Mouse (Mus musculus): Measurements from ENCODE around the gene Acsbg2. TPM values are rescaled to one million over a fixed set of nuclear protein-coding genes. Genes with fewer than 3 reads are reported as not detected.

Gene Acsbg2
- total and polyA plus RNA-seq, 3 experiments: not detected

DNA sequence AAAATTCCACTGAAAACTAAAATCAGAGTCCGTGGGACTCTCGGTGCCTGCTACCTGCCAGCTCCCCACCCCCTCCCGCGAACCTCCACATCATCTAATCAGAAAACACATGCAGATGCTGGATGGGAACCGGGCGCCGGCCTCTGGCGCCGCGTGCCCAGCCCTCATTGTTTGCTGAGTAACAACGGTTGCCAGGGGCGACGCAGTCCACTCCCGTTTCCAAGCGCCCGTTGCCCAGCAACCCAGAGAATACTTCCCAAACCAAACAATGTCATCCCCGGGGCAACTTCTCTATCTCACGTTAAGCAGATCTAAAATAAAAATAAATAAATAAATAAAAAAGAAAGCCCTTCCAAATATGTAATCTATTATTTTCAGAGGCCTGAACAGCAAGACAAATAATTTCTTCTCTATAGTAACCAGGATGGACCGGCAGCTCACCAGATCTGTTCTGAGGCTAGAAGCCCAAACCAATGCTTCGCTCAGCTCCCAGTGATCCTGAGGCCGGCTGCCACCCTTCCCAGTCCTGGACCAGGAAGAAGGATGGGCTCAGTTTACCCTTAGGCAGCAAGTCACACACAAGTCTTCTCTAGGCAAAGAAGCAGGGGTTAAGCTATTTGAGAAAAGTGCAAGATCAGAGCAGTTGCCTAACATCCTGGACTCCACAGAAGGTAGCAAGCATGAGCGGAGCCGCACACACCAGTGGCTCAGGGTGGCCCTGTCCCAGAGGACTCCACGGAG lies 59.8 kb downstream of the Acsbg2 start:
- H3K27ac ChIP-seq (ENCODE audit: control insufficient read depth, low read depth, low read length): no peak overlapping the region
- H3K79me2 ChIP-seq (ENCODE audit: control insufficient read depth, insufficient read depth, low read length, poor library complexity): no peaks in the 10 kb centered on the region
- no peak overlapping the region for H3K9ac ChIP-seq (ENCODE audit: control insufficient read depth, low read depth, low read length, poor library complexity, severe bottlenecking)
- DNase-seq (ENCODE audit: low read depth, low spot score): no peak
- peaks cover 0 to 5% of the 10 kb centered on the region in 2 experiments; a peak in 2 of 4 replicates for H3K36me3 ChIP-seq (ENCODE audit: control insufficient read depth in 1 of 2, insufficient read depth in 2 of 2, low read length in 2 of 2)
- no peaks in the 10 kb centered on the region for H3K27me3 ChIP-seq (ENCODE audit: control insufficient read depth in 1 of 2, insufficient read depth in 2 of 2, low read length in 2 of 2)
- TF ChIP-seq SMC3 (IDR thresholded peaks at IDR 0.05; ENCODE audit: low read depth, low read length) (no peak), POLR2AphosphoS5 (IDR thresholded peaks at IDR 0.05; ENCODE audit: borderline replicate concordance, low read depth, low read length) (no peak), USF2 (IDR thresholded peaks at IDR 0.05; ENCODE audit: borderline replicate concordance in 1 of 2, insufficient read depth in 1 of 2, low read depth in 1 of 2, low read length in 2 of 2) (no peak), ELF1 (IDR thresholded peaks at IDR 0.05; ENCODE audit: low read depth, low read length) (no peak), POLR2A (IDR thresholded peaks at IDR 0.05; ENCODE audit: control insufficient read depth in 1 of 2, insufficient read depth in 1 of 2, low read depth in 1 of 2, low read length in 2 of 2, poor library complexity in 1 of 2) (no peak), ZC3H11A (IDR thresholded peaks at IDR 0.05; ENCODE audit: low read depth, low read length) (no peak), TCF12 (IDR thresholded peaks at IDR 0.05; ENCODE audit: low read depth, low read length) (no peak), MEF2A (IDR thresholded peaks at IDR 0.05; ENCODE audit: extremely low read depth, insufficient replicate concordance, low read depth, low read length, poor library complexity, severe bottlenecking) (no peak), TAL1 (IDR thresholded peaks at IDR 0.05; ENCODE audit: low read length) (no peak), ETS1 (IDR thresholded peaks at IDR 0.05; ENCODE audit: low read depth, low read length) (no peak)
- peaks cover 0 to 6% of the 10 kb centered on the region in 2 experiments; a peak in 1 of 4 replicates for H3K4me1 ChIP-seq (ENCODE audit: control insufficient read depth in 1 of 2, insufficient read depth in 2 of 2, low read length in 2 of 2)
- H3K4me3 ChIP-seq (ENCODE audit: control insufficient read depth in 1 of 2, insufficient read depth in 1 of 2, low read depth in 2 of 2, low read length in 2 of 2): no peak overlapping the region
- no peaks in the 10 kb centered on the region for H3K9me3 ChIP-seq (replicated peaks; ENCODE audit: insufficient read depth, low read length)

DNA sequence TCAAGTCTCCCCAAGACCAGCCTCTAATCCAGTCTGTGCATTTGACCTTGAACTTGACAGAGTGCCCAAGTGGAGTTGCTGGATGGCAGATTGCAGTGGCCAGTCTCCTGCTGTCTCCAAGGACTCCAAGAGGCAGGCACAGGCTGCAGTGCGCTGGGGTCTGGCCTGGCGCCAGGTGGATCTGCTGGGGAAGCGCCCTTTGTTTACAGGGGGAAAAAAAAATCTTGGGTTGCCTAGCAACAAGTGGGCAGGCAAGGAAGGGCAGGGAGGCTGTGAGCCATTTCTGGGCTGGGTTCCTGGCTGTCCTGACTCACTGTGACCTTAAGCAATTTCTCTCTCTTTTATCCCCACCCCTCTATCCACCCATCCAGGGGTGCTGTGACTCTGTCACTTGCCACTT lies 64.0 kb downstream of the Acsbg2 start:
- no peak overlapping the region for H3K27ac ChIP-seq (ENCODE audit: control insufficient read depth, low read depth, low read length)
- peak; percentile 47; the same call in 1 of the 2 replicates for TF ChIP-seq SIN3A (IDR thresholded peaks at IDR 0.05; ENCODE audit: low read length)
- peak; percentile 83 for TF ChIP-seq ZNF384 (IDR thresholded peaks at IDR 0.05; ENCODE audit: low read depth, low read length)
- no peak for TF ChIP-seq GABPA (IDR thresholded peaks at IDR 0.05; ENCODE audit: low read depth, low read length)
- H3K79me2 ChIP-seq (ENCODE audit: control insufficient read depth, insufficient read depth, low read length, poor library complexity): no peaks in the 10 kb centered on the region
- H3K27me3 ChIP-seq (ENCODE audit: control insufficient read depth in 1 of 2, insufficient read depth in 2 of 2, low read length in 2 of 2): no peaks in the 10 kb centered on the region
- no peak overlapping the region for H3K4me3 ChIP-seq (ENCODE audit: control insufficient read depth in 1 of 2, insufficient read depth in 1 of 2, low read depth in 2 of 2, low read length in 2 of 2)
- peaks cover 0 to 6% of the 10 kb centered on the region in 2 experiments; a peak in 1 of 4 replicates for H3K4me1 ChIP-seq (ENCODE audit: control insufficient read depth in 1 of 2, insufficient read depth in 2 of 2, low read length in 2 of 2)
- peaks cover 0 to 3% of the 10 kb centered on the region in 2 experiments; a peak in 2 of 4 replicates for H3K36me3 ChIP-seq (ENCODE audit: control insufficient read depth in 1 of 2, insufficient read depth in 2 of 2, low read length in 2 of 2)
- H3K9me3 ChIP-seq (replicated peaks; ENCODE audit: insufficient read depth, low read length): no peaks in the 10 kb centered on the region
- H3K9ac ChIP-seq (ENCODE audit: control insufficient read depth, low read depth, low read length, poor library complexity, severe bottlenecking): no peak overlapping the region
- DNase-seq (ENCODE audit: low read depth, low spot score): peak; percentile 79
